Mouse (Mus musculus): ENCODE results near the gene Atf3. TPM values are rescaled to one million over a fixed set of nuclear protein-coding genes. Genes with fewer than 3 reads are reported as not detected.

The Atf3 gene
- polyA plus RNA-seq, 1 experiment from 2014 or later: 1.8 TPM

DNA sequence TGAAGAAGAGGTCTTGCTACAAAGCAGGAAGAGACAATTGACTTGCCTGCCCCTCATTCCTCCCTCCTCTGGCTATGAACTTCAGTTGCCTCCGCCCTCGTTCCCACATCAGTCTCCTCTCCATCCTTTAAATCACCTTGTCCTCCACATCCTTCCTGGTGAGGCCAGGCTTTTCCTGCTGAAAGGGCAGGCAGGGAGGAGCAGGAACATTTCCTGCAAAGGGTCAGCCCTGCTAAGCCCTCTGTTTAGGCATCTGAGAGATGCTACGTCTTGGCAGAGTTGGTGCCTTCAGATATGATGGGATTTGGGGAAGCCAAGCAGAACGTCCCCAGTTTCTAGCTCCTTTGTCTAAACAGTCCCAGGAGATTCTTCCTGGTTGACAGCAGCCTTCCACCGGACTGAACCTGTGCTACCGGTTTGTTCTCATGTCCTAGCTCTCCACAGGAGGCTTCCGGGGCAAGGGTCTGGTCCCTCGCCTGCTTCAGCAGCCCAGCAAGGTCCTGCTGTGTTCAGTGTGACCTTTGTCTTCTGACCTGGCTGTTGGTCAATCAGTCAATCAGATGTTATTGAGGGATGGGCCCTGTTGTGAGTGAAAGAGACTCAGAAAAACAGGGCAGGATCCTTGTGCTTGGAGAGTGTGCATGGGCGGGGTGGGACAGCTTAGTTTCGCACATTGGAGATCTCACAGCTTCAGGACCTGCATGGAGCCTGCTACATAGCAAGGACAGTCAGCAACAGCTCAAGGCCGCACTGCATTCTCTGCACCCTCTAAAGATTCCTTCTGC is 38.9 kb upstream of the Atf3 start:
- Histone ChIP-seq H3K4me3 (replicated peaks; ENCODE audit: low read depth, low read length) (no peak overlapping the region), H3K27ac (replicated peaks; ENCODE audit: low read depth, low read length) (no peak overlapping the region), H3K4me2 (ENCODE audit: low read length) (no peak overlapping the region), H3K9me3 (ENCODE audit: control insufficient read depth, low read length) (no peaks in the 10 kb centered on the region), H3K27me3 (ENCODE audit: control insufficient read depth, insufficient read depth, low read length) (no peaks in the 10 kb centered on the region), H3K9ac (replicated peaks; ENCODE audit: low read length) (no peak overlapping the region), H3K4me1 (ENCODE audit: control insufficient read depth, insufficient read depth, low read length) (no peaks in the 10 kb centered on the region), H3K36me3 (ENCODE audit: control insufficient read depth, insufficient read depth, low read length) (no peaks in the 10 kb centered on the region)
- no peak for DNase-seq
- 69% methylated on average over 11 of the region's 11 CpGs for WGBS
- ATAC-seq (ENCODE audit: low FRiP score, low TSS enrichment): no peak

DNA sequence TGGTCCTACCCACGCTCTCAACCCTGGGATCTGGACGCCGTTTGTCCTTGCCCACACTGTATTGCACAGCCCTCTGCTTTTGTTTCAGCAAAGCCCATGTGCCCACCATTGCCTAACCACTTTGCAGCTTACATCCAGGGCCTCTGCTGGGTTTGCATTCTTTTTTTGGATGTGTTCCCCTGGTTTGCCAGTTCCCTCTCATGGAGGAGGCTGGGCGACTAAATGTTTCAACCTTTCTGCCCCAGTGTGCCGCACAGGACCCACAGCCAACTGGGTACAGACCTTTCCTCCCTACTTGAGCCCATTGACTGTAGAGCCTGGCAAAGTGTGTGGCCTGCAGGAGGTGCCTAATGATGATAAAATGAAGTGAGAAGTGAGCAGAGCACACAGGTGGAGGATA is 38.3 kb upstream of the Atf3 start:
- H3K36me3 ChIP-seq (ENCODE audit: control insufficient read depth, insufficient read depth, low read length): no peaks in the 10 kb centered on the region
- no peak for ATAC-seq (ENCODE audit: low FRiP score, low TSS enrichment)
- no peak overlapping the region for H3K9ac ChIP-seq (replicated peaks; ENCODE audit: low read length)
- H3K4me1 ChIP-seq (ENCODE audit: control insufficient read depth, insufficient read depth, low read length): no peaks in the 10 kb centered on the region
- H3K27ac ChIP-seq (replicated peaks; ENCODE audit: low read depth, low read length): no peak overlapping the region
- H3K4me3 ChIP-seq (replicated peaks; ENCODE audit: low read depth, low read length): no peak overlapping the region
- no peak overlapping the region for H3K4me2 ChIP-seq (ENCODE audit: low read length)
- no peaks in the 10 kb centered on the region for H3K27me3 ChIP-seq (ENCODE audit: control insufficient read depth, insufficient read depth, low read length)
- DNase-seq: no peak
- H3K9me3 ChIP-seq (ENCODE audit: control insufficient read depth, low read length): no peaks in the 10 kb centered on the region
- WGBS: 90% methylated on average over 5 of the region's 5 CpGs

DNA sequence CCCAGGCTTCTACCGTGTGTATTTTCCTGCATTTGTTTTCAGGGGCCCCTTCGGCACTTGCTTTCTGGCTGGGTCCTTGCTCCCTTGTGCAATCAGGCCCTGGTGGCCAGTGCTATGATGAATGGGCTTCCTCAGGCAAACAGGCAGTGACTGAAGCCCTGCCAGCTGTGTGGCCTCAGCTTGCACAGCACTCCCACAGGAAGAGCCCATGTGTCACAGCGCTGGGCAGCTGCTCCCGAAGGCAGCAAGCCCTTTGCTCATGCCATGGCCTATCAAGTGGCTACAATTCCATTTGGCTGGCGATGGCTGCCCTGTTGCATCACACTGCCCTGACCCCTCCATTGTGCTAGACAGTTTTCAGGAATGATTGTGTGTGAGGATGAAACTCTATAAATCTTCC is 36.6 kb upstream of the Atf3 start:
- H3K9me3 ChIP-seq (ENCODE audit: control insufficient read depth, low read length): no peaks in the 10 kb centered on the region
- no peak overlapping the region for H3K4me2 ChIP-seq (ENCODE audit: low read length)
- H3K9ac ChIP-seq (replicated peaks; ENCODE audit: low read length): no peak overlapping the region
- H3K27ac ChIP-seq (replicated peaks; ENCODE audit: low read depth, low read length): no peak overlapping the region
- H3K27me3 ChIP-seq (ENCODE audit: control insufficient read depth, insufficient read depth, low read length): no peaks in the 10 kb centered on the region
- H3K36me3 ChIP-seq (ENCODE audit: control insufficient read depth, insufficient read depth, low read length): no peaks in the 10 kb centered on the region
- 77% methylated on average over 5 of the region's 5 CpGs for whole genome bisulfite sequencing
- ATAC-seq (ENCODE audit: low FRiP score, low TSS enrichment) (no peak), DNase-seq (no peak)
- no peak overlapping the region for H3K4me3 ChIP-seq (replicated peaks; ENCODE audit: low read depth, low read length)
- H3K4me1 ChIP-seq (ENCODE audit: control insufficient read depth, insufficient read depth, low read length): no peaks in the 10 kb centered on the region

DNA sequence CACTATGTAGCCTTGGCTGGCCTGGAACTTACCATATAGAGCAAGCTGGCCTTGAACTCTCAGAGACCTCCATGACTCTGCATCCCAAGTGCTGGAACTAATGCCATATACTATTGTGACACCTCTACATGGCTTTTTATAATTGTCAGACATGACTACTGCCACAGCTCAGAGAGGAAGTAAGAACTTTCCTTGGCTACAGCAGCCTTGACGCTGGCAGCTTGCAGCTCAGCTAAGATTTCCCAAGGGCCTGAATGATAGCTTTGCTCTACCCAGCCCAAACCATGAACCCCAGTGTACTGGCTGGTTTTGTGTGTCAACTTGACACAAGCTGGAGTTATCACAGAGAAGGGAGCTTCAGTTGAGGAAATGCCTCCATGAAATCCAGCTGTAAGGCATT is 35.8 kb upstream of the Atf3 start:
- H3K4me3 ChIP-seq (replicated peaks; ENCODE audit: low read depth, low read length): no peak overlapping the region
- H3K27me3 ChIP-seq (ENCODE audit: control insufficient read depth, insufficient read depth, low read length): no peaks in the 10 kb centered on the region
- WGBS: 100% methylated on average over 1 of the region's 1 CpGs

DNA sequence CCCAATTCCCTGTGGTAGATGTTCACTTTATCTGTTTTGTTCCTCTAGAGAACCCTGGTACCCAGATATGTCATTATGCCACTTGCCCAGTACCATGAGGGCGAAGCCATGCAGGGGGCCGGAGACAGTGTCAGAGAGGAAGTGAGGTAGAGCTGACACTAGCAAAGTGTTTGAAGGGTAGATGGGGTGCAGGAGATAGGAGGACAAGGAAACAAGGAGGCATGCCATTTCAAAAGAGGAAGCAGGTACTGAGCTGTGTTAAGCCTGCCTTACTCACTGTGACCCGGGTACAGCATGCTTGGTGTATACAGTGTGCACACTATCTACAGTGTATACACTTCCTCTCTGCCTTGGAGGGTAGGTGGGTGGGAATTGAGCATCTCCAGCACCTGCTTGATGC is 32.1 kb upstream of the Atf3 start:
- no peak overlapping the region for H3K9ac ChIP-seq (replicated peaks; ENCODE audit: low read length)
- no peaks in the 10 kb centered on the region for H3K36me3 ChIP-seq (ENCODE audit: control insufficient read depth, insufficient read depth, low read length)
- no peak overlapping the region for H3K27ac ChIP-seq (replicated peaks; ENCODE audit: low read depth, low read length)
- H3K9me3 ChIP-seq (ENCODE audit: control insufficient read depth, low read length): 0 out of 2 replicates have a peak, but pooled peaks cover 5% of the 10 kb centered on the region
- H3K4me1 ChIP-seq (ENCODE audit: control insufficient read depth, insufficient read depth, low read length): no peaks in the 10 kb centered on the region
- WGBS: 95% methylated on average over 3 of the region's 3 CpGs
- H3K4me2 ChIP-seq (ENCODE audit: low read length): no peak overlapping the region
- no peak overlapping the region for H3K4me3 ChIP-seq (replicated peaks; ENCODE audit: low read depth, low read length)
- no peak for ATAC-seq (ENCODE audit: low FRiP score, low TSS enrichment)
- H3K27me3 ChIP-seq (ENCODE audit: control insufficient read depth, insufficient read depth, low read length): no peaks in the 10 kb centered on the region
- no peak for DNase-seq

More for the DNA sequence above, 35.8 kb upstream of the Atf3 start:
- no peaks in the 10 kb centered on the region for H3K4me1 ChIP-seq (ENCODE audit: control insufficient read depth, insufficient read depth, low read length)
- no peaks in the 10 kb centered on the region for H3K36me3 ChIP-seq (ENCODE audit: control insufficient read depth, insufficient read depth, low read length)
- no peak for DNase-seq
- no peaks in the 10 kb centered on the region for H3K9me3 ChIP-seq (ENCODE audit: control insufficient read depth, low read length)
- no peak overlapping the region for H3K4me2 ChIP-seq (ENCODE audit: low read length)
- H3K27ac ChIP-seq (replicated peaks; ENCODE audit: low read depth, low read length): no peak overlapping the region
- H3K9ac ChIP-seq (replicated peaks; ENCODE audit: low read length): no peak overlapping the region
- ATAC-seq (ENCODE audit: low FRiP score, low TSS enrichment): no peak

DNA sequence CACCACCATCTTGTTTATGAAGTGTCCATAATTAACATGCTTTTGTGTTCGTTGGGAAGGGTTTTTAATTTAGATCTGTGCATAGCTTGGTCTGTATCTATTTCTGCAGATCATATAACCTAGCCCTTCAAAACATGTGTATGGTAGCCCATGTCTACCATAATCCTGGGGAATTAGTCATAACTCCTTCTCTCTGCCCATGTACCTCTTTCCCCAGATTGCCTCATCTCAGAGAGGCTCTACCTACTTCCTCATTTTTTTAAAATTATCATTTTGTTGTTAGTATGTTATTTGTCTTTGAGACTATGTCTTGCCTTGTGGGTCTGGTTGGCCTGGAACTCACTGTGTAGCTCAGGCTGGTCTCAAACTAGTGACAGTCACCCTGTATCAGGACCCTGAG is 30.6 kb upstream of the Atf3 start:
- 71% methylated on average over 1 of the region's 1 CpGs for WGBS
- Histone ChIP-seq H3K27me3 (ENCODE audit: control insufficient read depth, insufficient read depth, low read length) (no peaks in the 10 kb centered on the region), H3K36me3 (ENCODE audit: control insufficient read depth, insufficient read depth, low read length) (no peaks in the 10 kb centered on the region), H3K9ac (replicated peaks; ENCODE audit: low read length) (no peak overlapping the region), H3K9me3 (ENCODE audit: control insufficient read depth, low read length) (0 out of 2 replicates have a peak, but pooled peaks cover 5% of the 10 kb centered on the region), H3K4me3 (replicated peaks; ENCODE audit: low read depth, low read length) (no peak overlapping the region), H3K4me1 (ENCODE audit: control insufficient read depth, insufficient read depth, low read length) (no peaks in the 10 kb centered on the region), H3K27ac (replicated peaks; ENCODE audit: low read depth, low read length) (no peak overlapping the region), H3K4me2 (ENCODE audit: low read length) (no peak overlapping the region)
- ATAC-seq (ENCODE audit: low FRiP score, low TSS enrichment) (no peak), DNase-seq (no peak)

DNA sequence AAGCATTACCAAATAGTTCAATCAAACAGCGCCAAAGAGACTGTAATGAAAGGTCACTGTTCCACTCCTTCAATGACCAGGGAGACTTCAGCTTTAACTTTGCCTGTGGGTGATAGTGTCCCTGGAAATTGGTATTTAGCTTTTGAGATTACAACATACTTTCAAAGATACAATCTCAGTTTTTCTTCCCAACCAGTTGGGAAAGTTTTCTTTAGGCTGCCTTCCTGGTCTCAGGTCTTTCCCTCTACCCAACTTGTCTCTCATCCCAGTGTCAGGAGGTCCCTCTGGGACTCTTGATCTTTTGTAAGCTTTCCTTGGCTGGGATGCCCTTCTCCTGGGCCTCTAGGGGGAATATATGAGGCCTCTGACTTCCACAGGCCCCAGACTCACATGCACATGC is 29.7 kb upstream of the Atf3 start:
- Histone ChIP-seq H3K4me1 (ENCODE audit: control insufficient read depth, insufficient read depth, low read length) (no peaks in the 10 kb centered on the region), H3K4me3 (replicated peaks; ENCODE audit: low read depth, low read length) (no peak overlapping the region), H3K36me3 (ENCODE audit: control insufficient read depth, insufficient read depth, low read length) (no peaks in the 10 kb centered on the region), H3K27me3 (ENCODE audit: control insufficient read depth, insufficient read depth, low read length) (no peaks in the 10 kb centered on the region), H3K9ac (replicated peaks; ENCODE audit: low read length) (no peak overlapping the region), H3K9me3 (ENCODE audit: control insufficient read depth, low read length) (0 out of 2 replicates have a peak, but pooled peaks cover 5% of the 10 kb centered on the region), H3K4me2 (ENCODE audit: low read length) (no peak overlapping the region), H3K27ac (replicated peaks; ENCODE audit: low read depth, low read length) (no peak overlapping the region)
- no peak for ATAC-seq (ENCODE audit: low FRiP score, low TSS enrichment)
- 93% methylated on average over 1 of the region's 1 CpGs for WGBS
- no peak for DNase-seq

DNA sequence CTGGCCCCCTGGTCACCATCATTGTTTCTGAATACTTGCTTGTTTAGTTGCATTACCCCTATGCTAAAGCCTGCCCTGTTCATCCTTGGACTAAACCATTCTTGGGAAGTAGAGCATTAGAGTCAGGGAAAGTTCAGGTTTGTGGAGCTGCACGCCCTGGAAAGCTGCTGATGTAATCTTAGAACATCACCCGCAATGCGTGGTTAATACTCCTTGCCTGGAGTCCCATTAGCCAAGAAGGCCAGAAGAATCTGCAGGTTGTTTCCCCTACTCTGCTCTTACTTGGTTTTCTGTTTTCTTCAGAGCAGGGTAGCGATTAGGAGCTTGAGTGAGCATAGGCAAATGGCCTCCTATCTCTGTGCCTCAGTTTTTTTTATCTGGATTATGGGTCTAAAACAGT is 26.0 kb upstream of the Atf3 start:
- WGBS: 95% methylated on average over 4 of the region's 4 CpGs
- Histone ChIP-seq H3K4me1 (ENCODE audit: control insufficient read depth, insufficient read depth, low read length) (no peaks in the 10 kb centered on the region), H3K9me3 (ENCODE audit: control insufficient read depth, low read length) (0 out of 2 replicates have a peak, but pooled peaks cover 5% of the 10 kb centered on the region), H3K4me3 (replicated peaks; ENCODE audit: low read depth, low read length) (no peak overlapping the region), H3K27me3 (ENCODE audit: control insufficient read depth, insufficient read depth, low read length) (no peaks in the 10 kb centered on the region), H3K9ac (replicated peaks; ENCODE audit: low read length) (no peak overlapping the region), H3K27ac (replicated peaks; ENCODE audit: low read depth, low read length) (no peak overlapping the region), H3K4me2 (ENCODE audit: low read length) (no peak overlapping the region), H3K36me3 (ENCODE audit: control insufficient read depth, insufficient read depth, low read length) (no peaks in the 10 kb centered on the region)
- DNase-seq (no peak), ATAC-seq (ENCODE audit: low FRiP score, low TSS enrichment) (no peak)

DNA sequence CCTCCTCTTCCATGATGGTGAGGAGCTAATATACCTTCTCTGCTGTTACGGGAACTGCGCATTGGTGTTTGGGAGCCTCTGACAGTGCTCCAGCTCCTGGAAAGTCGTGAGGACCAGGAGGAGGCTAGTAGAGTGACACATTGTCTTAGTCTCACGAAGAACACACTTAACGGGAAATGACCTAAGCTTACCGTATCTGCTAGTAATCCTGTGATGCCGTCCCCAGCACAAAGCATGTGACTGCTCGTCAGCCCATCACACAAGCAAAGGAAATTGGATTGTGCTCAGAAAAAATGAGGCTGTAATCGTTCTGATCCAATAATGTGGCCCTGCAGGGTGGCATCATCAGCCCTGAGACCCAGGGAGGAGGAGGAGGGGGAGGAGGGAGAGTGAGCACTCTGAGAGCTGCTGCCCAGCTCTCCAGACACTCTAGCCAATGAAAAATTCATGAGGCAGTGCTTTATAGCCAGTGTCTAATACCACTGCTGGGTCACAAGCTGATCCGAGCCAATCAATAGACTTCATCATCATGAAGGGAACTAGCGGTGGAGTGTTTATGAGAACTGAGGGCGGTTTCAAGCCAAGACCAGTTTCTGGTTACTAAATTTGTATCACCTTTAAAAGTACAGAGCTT is 24.3 kb upstream of the Atf3 start:
- Histone ChIP-seq H3K4me2 (ENCODE audit: low read length) (no peak overlapping the region), H3K9me3 (ENCODE audit: control insufficient read depth, low read length) (0 out of 2 replicates have a peak, but pooled peaks cover 5% of the 10 kb centered on the region), H3K4me1 (ENCODE audit: control insufficient read depth, insufficient read depth, low read length) (no peaks in the 10 kb centered on the region), H3K27me3 (ENCODE audit: control insufficient read depth, insufficient read depth, low read length) (no peaks in the 10 kb centered on the region), H3K9ac (replicated peaks; ENCODE audit: low read length) (no peak overlapping the region), H3K27ac (replicated peaks; ENCODE audit: low read depth, low read length) (no peak overlapping the region), H3K4me3 (replicated peaks; ENCODE audit: low read depth, low read length) (no peak overlapping the region), H3K36me3 (ENCODE audit: control insufficient read depth, insufficient read depth, low read length) (no peaks in the 10 kb centered on the region)
- ATAC-seq (ENCODE audit: low FRiP score, low TSS enrichment): peak; percentile 55; the same call in 1 of the 2 replicates
- WGBS: 38% methylated on average over 12 of the region's 12 CpGs
- peak; percentile 77 for DNase-seq
